In genomic region chr4:98003323-98004107, GRCm38 (mm10) we compare ENCODE assay signal across 8 mouse cellular contexts.
DNase-seq lines count a peak whose midpoint lies in the region; ATAC-seq lines count a peak whose summit lies in the region.

No protein-coding gene starts in this region.

- peaks cover 10% of the 10 kb centered on the region for H3K4me1 ChIP-seq in brown adipose tissue, adult 24 weeks (ENCODE audit: control insufficient read depth, insufficient read depth, insufficient read length, low read length)
- peaks cover 21% of the 10 kb centered on the region for H3K4me1 ChIP-seq in embryonic facial prominence, embryonic 15.5 days
- peaks cover 30% of the 10 kb centered on the region for H3K4me1 ChIP-seq in hindbrain, embryonic 10.5 days (replicated peaks)
- peaks cover 35% of the 10 kb centered on the region for H3K4me1 ChIP-seq in limb, embryonic 12.5 days (replicated peaks)
- H3K4me1 ChIP-seq in midbrain, embryonic 16.5 days (ENCODE audit: control insufficient read depth, insufficient read depth, low read length): peaks cover 7% of the 10 kb centered on the region; the same call in 1 of the 2 replicates

- H3K36me3 ChIP-seq in embryonic facial prominence, embryonic 15.5 days: 0 out of 2 replicates have a peak, but pooled peaks cover 3% of the 10 kb centered on the region
- H3K36me3 ChIP-seq in hindbrain, embryonic 10.5 days: peaks cover 7% of the 10 kb centered on the region; the same call in 1 of the 2 replicates
- H3K36me3 ChIP-seq in limb, embryonic 12.5 days: peaks cover 13% of the 10 kb centered on the region
- H3K36me3 ChIP-seq in midbrain, embryonic 16.5 days (ENCODE audit: control insufficient read depth, insufficient read depth, low read length): no peaks in the 10 kb centered on the region

- DNase-seq in hindbrain, embryonic 10.5 days (ENCODE audit: low spot score): peak; percentile 22
- no peak for DNase-seq in testis, postnatal 10 days (ENCODE audit: low spot score)
- no peak for DNase-seq in layer of hippocampus, adult 9-10 months (ENCODE audit: low spot score)

- H3K4me2 ChIP-seq in embryonic facial prominence, embryonic 15.5 days (replicated peaks): peak overlapping the region; percentile 21; the same call in 1 of the 2 replicates
- H3K4me2 ChIP-seq in limb, embryonic 12.5 days: peak overlapping the region; percentile 13; the same call in 1 of the 2 replicates
- no peak overlapping the region for H3K4me2 ChIP-seq in midbrain, embryonic 16.5 days (ENCODE audit: low read length)

- no peaks in the 10 kb centered on the region for H3K27me3 ChIP-seq in embryonic facial prominence, embryonic 15.5 days
- 0 out of 2 replicates have a peak, but pooled peaks cover 2% of the 10 kb centered on the region for H3K27me3 ChIP-seq in hindbrain, embryonic 10.5 days (ENCODE audit: insufficient read depth, poor library complexity, severe bottlenecking)
- H3K27me3 ChIP-seq in limb, embryonic 12.5 days: no peaks in the 10 kb centered on the region
- no peaks in the 10 kb centered on the region for H3K27me3 ChIP-seq in midbrain, embryonic 16.5 days (ENCODE audit: control insufficient read depth, insufficient read depth, low read depth, low read length)

- H3K9ac ChIP-seq in embryonic facial prominence, embryonic 15.5 days: peak overlapping the region; percentile 6; the same call in 1 of the 2 replicates
- H3K9ac ChIP-seq in limb, embryonic 12.5 days (replicated peaks): 0 out of 2 replicates have a peak overlapping the region, but pooled peaks have one; percentile 27
- H3K9ac ChIP-seq in midbrain, embryonic 16.5 days (ENCODE audit: low read depth, low read length): no peak overlapping the region

- peak; percentile 80 for ATAC-seq in embryonic facial prominence, embryonic 15.5 days (ENCODE audit: insufficient number of reproducible peaks, low FRiP score, low TSS enrichment, low read depth)
- ATAC-seq in limb, embryonic 12.5 days (ENCODE audit: insufficient number of reproducible peaks, insufficient read depth, low FRiP score, low TSS enrichment, low read depth): peak; percentile 68
- ATAC-seq in midbrain, embryonic 16.5 days: peak; percentile 83
- no peak for ATAC-seq in granulocyte monocyte progenitor cell, adult 5-6 weeks (replicated peaks; ENCODE audit: poor library complexity, severe bottlenecking)

- WGBS in embryonic facial prominence, embryonic 15.5 days: 20% methylated on average over 12 of the region's 12 CpGs
- WGBS in hindbrain, embryonic 10.5 days: 23% methylated on average over 12 of the region's 12 CpGs
- 21% methylated on average over 12 of the region's 12 CpGs for whole genome bisulfite sequencing in limb, embryonic 12.5 days
- 13% methylated on average over 12 of the region's 12 CpGs for WGBS in midbrain, embryonic 16.5 days

- H3K27ac ChIP-seq in brown adipose tissue, adult 24 weeks (replicated peaks; ENCODE audit: low read depth, low read length): peak overlapping the region; percentile 59
- peak overlapping the region; percentile 86 for H3K27ac ChIP-seq in embryonic facial prominence, embryonic 15.5 days (replicated peaks)
- H3K27ac ChIP-seq in hindbrain, embryonic 10.5 days: peak overlapping the region; percentile 79
- H3K27ac ChIP-seq in limb, embryonic 12.5 days: peak overlapping the region; percentile 92
- H3K27ac ChIP-seq in midbrain, embryonic 16.5 days (ENCODE audit: low read length): peak overlapping the region; percentile 71

- H3K9me3 ChIP-seq in embryonic facial prominence, embryonic 15.5 days (replicated peaks): no peaks in the 10 kb centered on the region
- no peaks in the 10 kb centered on the region for H3K9me3 ChIP-seq in hindbrain, embryonic 10.5 days
- H3K9me3 ChIP-seq in limb, embryonic 12.5 days: no peaks in the 10 kb centered on the region
- no peaks in the 10 kb centered on the region for H3K9me3 ChIP-seq in midbrain, embryonic 16.5 days (replicated peaks; ENCODE audit: control insufficient read depth, low read length, poor library complexity, severe bottlenecking)

- H3K4me3 ChIP-seq in brown adipose tissue, adult 24 weeks (ENCODE audit: insufficient read depth, low read depth, low read length): no peak overlapping the region
- no peak overlapping the region for H3K4me3 ChIP-seq in embryonic facial prominence, embryonic 15.5 days (replicated peaks)
- H3K4me3 ChIP-seq in hindbrain, embryonic 10.5 days: no peak overlapping the region
- no peak overlapping the region for H3K4me3 ChIP-seq in limb, embryonic 12.5 days (replicated peaks)
- H3K4me3 ChIP-seq in midbrain, embryonic 16.5 days (ENCODE audit: low read depth, low read length): no peak overlapping the region
